Mouse (Mus musculus) stomach, postnatal 0 days (tissue): ENCODE data around the gene Cldn1.

ENCODE experiments used
- CTCF ChIP-seq: IDR thresholded peaks from 2 replicates; pipeline ENCODE4 v1.5.1; 2016; ENCODE audit warnings: antibody characterized with exemption, low read depth, mild to moderate bottlenecking, moderate library complexity
- EP300 ChIP-seq: optimal IDR thresholded peaks from 2 replicates; pipeline ENCODE3; 2016; ENCODE audit warnings: antibody characterized with exemption

GRCm38 (mm10) chr16:26418616-26419015 is 47.0 kb upstream of the Cldn1 start:
- TF ChIP-seq CTCF (no peak), EP300 (no peak)
